Mouse (Mus musculus): ENCODE data around the gene Ube2o.

DNA sequence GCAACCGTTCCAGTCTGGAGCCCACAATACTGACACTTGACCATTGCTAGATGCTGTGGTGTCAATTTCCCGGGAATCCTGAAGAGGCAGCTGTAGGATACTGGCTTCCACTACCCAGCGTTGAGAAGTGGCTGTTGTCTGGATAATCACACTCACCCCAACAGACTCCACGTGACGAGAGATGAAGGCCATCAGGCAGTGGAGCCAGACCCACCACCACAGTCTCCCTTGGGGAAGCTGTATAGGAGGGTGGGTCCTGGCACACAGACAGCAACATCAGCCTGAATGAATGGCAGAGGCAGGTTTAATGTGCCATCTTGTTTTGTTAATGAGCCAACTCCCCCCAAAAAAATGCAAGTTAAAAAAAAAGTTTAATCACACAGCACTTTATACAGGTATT is 43.9 kb downstream of the Ube2o start:
- TF ChIP-seq CTCF (IDR thresholded peaks at IDR 0.05; ENCODE audit: control insufficient read depth, insufficient read depth, insufficient read length) (no peak), MAX (IDR thresholded peaks at IDR 0.05) (no peak), MYOD1 (IDR thresholded peaks at IDR 0.05; ENCODE audit: control insufficient read depth, insufficient read length, low read depth) (no peak), USF1 (IDR thresholded peaks at IDR 0.05; ENCODE audit: low read depth) (no peak), MYOG (IDR thresholded peaks at IDR 0.05; ENCODE audit: control insufficient read depth, extremely low read depth, insufficient read length) (no peak), CEBPB (IDR thresholded peaks at IDR 0.05; ENCODE audit: low read depth) (no peak)
